In the genomic region with DNA sequence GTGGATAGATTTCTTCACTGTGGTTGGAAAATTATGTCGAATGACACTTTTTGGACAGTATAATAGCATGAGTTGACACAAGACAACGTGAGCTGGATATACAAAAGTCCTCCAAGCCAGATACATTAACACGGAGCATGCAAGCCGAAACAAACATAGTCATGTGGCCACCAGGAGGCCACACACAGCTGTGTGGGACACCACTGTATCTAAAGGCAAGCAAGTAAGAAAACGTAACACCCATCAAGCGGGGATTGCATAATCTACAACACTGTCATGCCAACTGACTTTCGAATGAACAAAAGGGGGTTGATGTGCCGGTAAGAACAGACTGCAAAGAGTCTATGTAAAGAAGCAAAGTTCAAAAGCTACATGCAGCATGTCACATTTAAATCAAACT, we compare ENCODE assay signal across 13 mouse cellular contexts.
"Had no signal": no experiment of that assay in that cellular context is flagged by ENCODE, and none has a peak within 500 bp of the region (broad histone marks: within the 10 kb centered on the region; RNA-seq: fewer than 3 reads in every experiment).

No protein-coding gene starts in this region.

- ATAC-seq: intestine, embryonic 15.5 days; midbrain, embryonic 16.5 days had no signal

- H3K4me1 ChIP-seq: intestine, embryonic 15.5 days; limb, embryonic 13.5 days; liver, embryonic 15.5 days; megakaryocyte, embryonic 14.5 days; midbrain, embryonic 12.5 days had no signal

- H3K4me3 ChIP-seq: intestine, embryonic 15.5 days; layer of hippocampus, adult 2 months; limb, embryonic 13.5 days; liver, embryonic 15.5 days; megakaryocyte, embryonic 14.5 days; midbrain, embryonic 12.5 days had no signal

- H3K9me3 ChIP-seq: intestine, embryonic 15.5 days; limb, embryonic 13.5 days; liver, embryonic 15.5 days; megakaryocyte, embryonic 14.5 days; midbrain, embryonic 12.5 days had no signal

- H3K27ac ChIP-seq: hindbrain, embryonic 14.5 days; intestine, embryonic 15.5 days; layer of hippocampus, adult 2 months; limb, embryonic 13.5 days; liver, embryonic 15.5 days; midbrain, embryonic 12.5 days had no signal

- H3K27me3 ChIP-seq: intestine, embryonic 15.5 days; limb, embryonic 13.5 days; liver, embryonic 15.5 days; megakaryocyte, embryonic 14.5 days; midbrain, embryonic 12.5 days had no signal

- DNase-seq: kidney, adult 8-10 months; kidney, postnatal 36 days; right cerebral cortex, postnatal 14 days; thymus, adult 18-20 months; thymus, postnatal 14 days had no signal

- H3K9ac ChIP-seq: hindbrain, embryonic 14.5 days; intestine, embryonic 15.5 days; limb, embryonic 13.5 days; liver, embryonic 15.5 days; midbrain, embryonic 12.5 days had no signal

- H3K4me2 ChIP-seq: hindbrain, embryonic 14.5 days; intestine, embryonic 15.5 days; limb, embryonic 13.5 days; liver, embryonic 15.5 days; midbrain, embryonic 12.5 days had no signal

- H3K36me3 ChIP-seq: intestine, embryonic 15.5 days; limb, embryonic 13.5 days; liver, embryonic 15.5 days; midbrain, embryonic 12.5 days had no signal
